Mouse (Mus musculus) liver, embryonic 14.5 days (tissue): ENCODE measurements at regions not wholly inside any gene's neighbourhood (a gene's known extent, or its start where the extent isn't known, plus 50 kb on each side); places are given as distances from the start of the nearest gene placed in this dataset.

Source experiments
- ATAC-seq: fragments of 200-750 bp; cut with Nextera tagmentation; 2 replicates; pipeline ENCODE4 v1.8.0; 2017; ENCODE audit warnings: moderate number of reproducible peaks, mild to moderate bottlenecking, moderate library complexity; ENCODE audit not compliant: insufficient read depth
- DNase-seq, 3 experiments: peaks; one replicate each; pipeline ENCODE4 v3.0.0-alpha.2; 2012 to 2013; ENCODE audit warnings: low read depth in 3 of 3, low spot score in 3 of 3
- H3K27ac ChIP-seq: fragments of 300-500 bp; sonication (generic); 2 replicates; pipeline ENCODE4 v1.5.1; 2014; ENCODE audit warnings: moderate library complexity, mild to moderate bottlenecking, control low read depth, inconsistent platforms
- H3K27me3 ChIP-seq: fragments of 300-500 bp; sonication (generic); 2 replicates; pipeline ENCODE4 v1.6.1; 2014; ENCODE audit warnings: mild to moderate bottlenecking, low read length, moderate library complexity; ENCODE audit not compliant: control insufficient read depth, insufficient read depth
- H3K36me3 ChIP-seq: fragments of 300-500 bp; sonication (generic); replicated peaks from 2 replicates; pipeline ENCODE4 v1.6.1; 2014; ENCODE audit warnings: low read depth; ENCODE audit not compliant: control insufficient read depth, insufficient read depth
- H3K4me1 ChIP-seq, 2 experiments: fragments of 200-500 bp in 1 of 2; fragments of 300-500 bp in 1 of 2; sonication (generic) in 1 of 2; replicated peaks; 2 replicates each; pipeline ENCODE4 v1.6.1; 2012 to 2014; ENCODE audit warnings: antibody characterized with exemption in 1 of 2, inconsistent platforms in 1 of 2, low read length in 1 of 2; ENCODE audit not compliant: control insufficient read depth in 2 of 2, insufficient read depth in 2 of 2
- H3K4me2 ChIP-seq: fragments of 300-500 bp; sonication (generic); 2 replicates; pipeline ENCODE4 v1.6.1; 2014; ENCODE audit warnings: low read depth, mild to moderate bottlenecking, control low read depth, moderate library complexity
- H3K4me3 ChIP-seq, 2 experiments: fragments of 200-500 bp in 1 of 2; fragments of 300-500 bp in 1 of 2; sonication (generic) in 1 of 2; 2 replicates each; pipeline ENCODE4 v1.5.1; 2012 to 2014; ENCODE audit warnings: low read depth in 2 of 2, low read length in 2 of 2, mild to moderate bottlenecking in 2 of 2, control low read depth in 1 of 2, inconsistent platforms in 1 of 2, moderate library complexity in 1 of 2; ENCODE audit not compliant: insufficient read depth in 1 of 2
- H3K9ac ChIP-seq: fragments of 300-500 bp; sonication (generic); replicated peaks from 2 replicates; pipeline ENCODE4 v1.6.1; 2014; ENCODE audit warnings: mild to moderate bottlenecking, control low read depth, moderate library complexity
- H3K9me3 ChIP-seq: fragments of 300-500 bp; sonication (generic); 2 replicates; pipeline ENCODE4 v1.6.1; 2016; ENCODE audit warnings: low read length, mixed read lengths; ENCODE audit not compliant: control insufficient read depth
- CTCF ChIP-seq: IDR thresholded peaks from 2 replicates; pipeline ENCODE4 v1.5.1; 2016; ENCODE audit warnings: antibody characterized with exemption, low read depth, control low read depth
- EP300 ChIP-seq: IDR thresholded peaks from 2 replicates; pipeline ENCODE4 v1.6.1; 2016; ENCODE audit warnings: antibody characterized with exemption, low read depth
- WGBS: fragments of 180-500 bp; shearing (Covaris S2); extraction: QIAGEN DNeasy Blood & Tissue Kit; methylation state at CpG from one replicate; pipeline ENCODE4 v1.1.7; 2014; ENCODE audit not compliant: insufficient replicate concordance; 5-methylcytosine and 5-hydroxymethylcytosine counted together

DNA sequence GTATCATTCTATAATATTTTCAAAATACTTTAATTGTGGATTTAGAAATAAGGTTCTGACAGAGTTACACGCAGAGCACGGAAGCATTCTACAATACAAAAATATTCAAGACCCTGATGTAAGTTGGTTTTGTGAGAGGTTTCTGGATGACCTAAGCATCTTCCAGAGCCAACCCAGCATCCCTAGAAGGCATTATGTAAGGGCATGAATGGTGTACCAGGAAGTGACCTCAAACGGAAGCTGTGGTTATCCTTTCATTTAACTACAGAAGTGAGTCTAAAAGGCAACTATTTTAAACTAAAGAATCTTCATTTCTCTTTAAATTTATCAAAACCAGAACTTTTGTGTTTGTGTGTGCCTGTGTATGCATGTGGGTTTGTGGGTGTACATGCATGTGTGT, 66.8 kb upstream of the Fam98a start:
- H3K27ac ChIP-seq: no peak overlapping the region
- no peak overlapping the region for H3K4me3 ChIP-seq
- H3K36me3 ChIP-seq: no peaks in the 10 kb centered on the region
- ATAC-seq (no peak), DNase-seq (no peak)
- H3K9me3 ChIP-seq: no peaks in the 10 kb centered on the region
- no peak overlapping the region for H3K4me2 ChIP-seq
- TF ChIP-seq EP300: no peak
- TF ChIP-seq CTCF: no peak
- no peaks in the 10 kb centered on the region for H3K4me1 ChIP-seq
- no peaks in the 10 kb centered on the region for H3K27me3 ChIP-seq
- WGBS: 66% methylated on average over 3 of the region's 3 CpGs
- no peak overlapping the region for H3K9ac ChIP-seq

DNA sequence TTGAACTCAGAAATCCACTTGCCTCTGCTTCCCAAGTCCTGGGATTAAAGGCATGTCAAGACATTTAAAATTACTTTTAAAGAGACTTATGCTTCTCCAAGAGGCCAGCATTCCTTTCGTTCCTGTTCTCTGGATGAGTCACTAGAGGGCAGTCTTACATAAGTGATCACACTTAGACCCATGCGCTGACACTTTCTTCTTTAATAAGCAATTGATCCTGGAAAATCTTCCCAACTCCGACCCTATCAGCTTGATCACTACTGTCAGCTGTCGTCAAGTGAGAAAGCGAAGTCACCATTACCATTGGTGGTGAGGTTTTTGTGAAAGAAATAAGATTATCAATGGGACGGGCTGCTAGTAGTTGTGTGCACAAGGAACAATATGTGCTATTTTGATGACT, 65.5 kb upstream of the Fam98a start:
- TF ChIP-seq EP300 (no peak), CTCF (peak; percentile 53)
- Histone ChIP-seq H3K4me3 (no peak overlapping the region), H3K4me2 (no peak overlapping the region), H3K27ac (no peak overlapping the region), H3K4me1 (no peaks in the 10 kb centered on the region), H3K27me3 (no peaks in the 10 kb centered on the region), H3K9me3 (no peaks in the 10 kb centered on the region), H3K36me3 (no peaks in the 10 kb centered on the region), H3K9ac (no peak overlapping the region)
- DNase-seq (no peak), ATAC-seq (no peak)
- WGBS: 13% methylated on average over 6 of the region's 6 CpGs

GRCm38 (mm10) chr17:75615335-75615734, 63.6 kb upstream of the Fam98a start:
- H3K9ac ChIP-seq: no peak overlapping the region
- WGBS: 58% methylated on average over 2 of the region's 2 CpGs
- ATAC-seq: no peak
- H3K4me1 ChIP-seq: no peaks in the 10 kb centered on the region
- peak in 1 of 3 experiments; percentile 3 for DNase-seq
- no peaks in the 10 kb centered on the region for H3K27me3 ChIP-seq
- H3K4me3 ChIP-seq: no peak overlapping the region
- H3K27ac ChIP-seq: no peak overlapping the region
- TF ChIP-seq EP300: no peak
- TF ChIP-seq CTCF: peak; percentile 57
- H3K36me3 ChIP-seq: no peaks in the 10 kb centered on the region
- H3K4me2 ChIP-seq: no peak overlapping the region
- no peaks in the 10 kb centered on the region for H3K9me3 ChIP-seq

DNA sequence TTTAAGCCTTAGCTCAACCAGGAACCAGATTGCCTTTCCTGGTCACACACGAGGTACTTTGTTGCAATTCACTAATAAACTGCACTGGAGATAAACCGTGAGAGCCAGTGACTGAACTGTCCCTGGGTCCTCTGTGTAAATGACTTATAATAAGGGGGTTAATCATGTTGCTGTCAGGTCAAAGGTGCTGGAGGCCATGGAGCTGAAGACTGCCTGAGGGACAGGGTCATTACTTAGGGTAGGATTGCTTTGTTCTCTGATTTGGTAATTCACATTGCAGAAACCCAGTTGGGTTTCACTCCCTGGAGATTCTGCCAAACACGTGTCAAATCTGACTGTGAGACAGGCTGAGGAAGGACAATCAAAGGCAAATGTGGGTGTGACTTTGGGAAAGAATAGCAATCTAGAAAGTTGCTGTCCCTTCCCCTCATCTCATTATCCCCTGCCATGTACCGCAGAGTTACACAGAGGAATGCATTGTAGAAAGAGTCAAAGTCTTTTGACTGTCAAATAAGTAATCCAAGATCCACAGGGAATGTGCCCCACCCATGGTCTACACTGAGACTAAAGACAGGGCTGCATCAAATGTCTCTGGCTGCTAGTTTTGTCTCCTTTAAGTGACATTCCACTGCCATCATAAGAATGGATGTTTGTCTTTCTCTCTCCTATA, 51.8 kb upstream of the Fam98a start:
- TF ChIP-seq CTCF (no peak), EP300 (no peak)
- 31% methylated on average over 4 of the region's 4 CpGs for WGBS
- Histone ChIP-seq H3K9ac (no peak overlapping the region), H3K9me3 (no peaks in the 10 kb centered on the region), H3K4me2 (no peak overlapping the region), H3K27me3 (no peaks in the 10 kb centered on the region), H3K27ac (no peak overlapping the region), H3K4me3 (no peak overlapping the region), H3K36me3 (no peaks in the 10 kb centered on the region), H3K4me1 (no peaks in the 10 kb centered on the region)
- DNase-seq (no peak), ATAC-seq (no peak)
